Mouse (Mus musculus) heart, adult 18-20 months (tissue): ENCODE measurements around the gene Galnt7. TPM values are rescaled to one million over a fixed set of nuclear protein-coding genes. Genes with fewer than 3 reads are reported as not detected.

Experiments used
- DNase-seq, 2 experiments: peaks; one replicate each; pipeline ENCODE4 v3.0.0; 2021 to 2022; ENCODE audit warnings: mixed read lengths in 1 of 2
- long read RNA-seq, 2 experiments: library from polyadenylated mRNA; stranded (forward); transcript quantifications; one replicate each; pipeline ENCODE4 v2.0.0; 2021
- total RNA-seq, 2 experiments: library from RNA; stranded (reverse); gene quantifications; 2 replicates each; pipeline ENCODE4 v1.2.3; 2021

Galnt7 gene
- total RNA-seq, result 1 to 10 TPM; 4.9 to 5.6 TPM
- long read RNA-seq, experiment 1, result 0 reads
- long read RNA-seq, experiment 2, partial matches to known transcripts, result 0 of 1 reads
- long read RNA-seq, experiment 2, other reads (novel, unspliced or antisense), result 1 of 1 reads

DNA sequence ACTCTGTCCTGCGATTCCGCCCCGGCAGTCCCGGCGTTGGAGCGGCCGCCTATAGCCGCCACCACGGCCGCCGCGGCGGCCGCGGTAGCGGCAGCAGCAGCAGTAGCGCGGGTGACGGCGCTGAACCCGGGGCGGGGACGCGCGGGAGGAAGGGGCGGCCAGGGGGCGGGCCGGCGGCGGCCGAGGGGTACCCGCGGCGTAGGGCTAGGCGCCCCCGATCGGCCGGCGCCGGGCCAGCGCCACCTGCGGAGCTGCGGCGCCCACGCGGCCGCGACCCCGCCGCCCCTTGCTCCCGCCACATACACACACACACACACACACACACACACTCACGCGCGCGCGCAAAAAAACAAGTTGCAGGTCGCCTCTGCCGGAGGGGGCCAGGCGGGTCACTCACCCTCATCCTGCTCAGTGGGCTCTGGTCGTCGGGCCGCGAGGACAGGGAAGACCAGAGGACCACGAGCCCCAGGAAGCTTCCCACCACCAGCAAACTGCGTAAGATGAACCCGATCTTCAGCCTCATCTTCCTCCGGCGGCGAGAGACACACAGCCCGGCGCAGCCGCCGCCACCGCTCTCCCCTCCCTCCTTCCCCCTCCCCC is at the start of gene Galnt7:
Galnt7 (minus strand) TSS at position 577 of the 600 bp plus-strand sequence.
- peak; percentile 78 to 79 for DNase-seq

DNA sequence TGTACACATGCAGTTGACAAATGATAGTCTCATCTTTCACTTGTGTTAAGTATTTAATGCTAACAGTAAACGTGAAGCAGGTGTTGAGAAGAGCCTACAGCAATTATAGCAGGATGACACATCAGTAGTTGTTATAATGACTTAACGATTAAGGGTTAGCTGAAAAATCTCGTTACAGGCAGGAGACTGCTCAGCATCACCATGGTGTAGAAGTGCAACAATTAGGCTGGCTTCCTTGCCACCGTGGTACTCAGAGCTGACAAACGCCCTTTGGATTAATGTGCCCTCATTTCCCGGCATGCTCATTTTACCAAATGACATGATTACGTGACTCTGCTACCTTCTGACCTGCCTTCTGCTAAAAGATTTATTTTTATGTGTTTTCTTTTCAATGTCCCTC is 35.8 kb upstream of the Galnt7 start:
- DNase-seq, result no peak

DNA sequence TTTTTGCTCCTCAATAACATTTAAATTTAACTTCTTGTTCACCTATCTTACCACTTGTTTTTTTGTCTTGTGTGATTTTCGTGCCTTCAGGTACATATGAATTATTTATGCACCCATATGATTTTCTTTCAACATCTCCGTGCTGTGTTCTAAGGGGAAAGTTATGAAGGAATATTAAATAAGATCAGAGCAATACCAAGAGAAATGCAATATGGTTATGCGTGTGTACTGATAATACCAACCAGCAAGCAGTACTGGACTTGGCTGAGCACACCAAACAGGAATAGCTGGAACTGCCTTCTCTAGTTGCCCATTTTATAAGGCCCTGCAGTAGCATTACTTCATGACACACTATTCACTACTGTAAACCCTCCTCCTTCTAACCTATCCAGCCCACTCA is 33.0 kb upstream of the Galnt7 start:
- DNase-seq, result no peak

DNA sequence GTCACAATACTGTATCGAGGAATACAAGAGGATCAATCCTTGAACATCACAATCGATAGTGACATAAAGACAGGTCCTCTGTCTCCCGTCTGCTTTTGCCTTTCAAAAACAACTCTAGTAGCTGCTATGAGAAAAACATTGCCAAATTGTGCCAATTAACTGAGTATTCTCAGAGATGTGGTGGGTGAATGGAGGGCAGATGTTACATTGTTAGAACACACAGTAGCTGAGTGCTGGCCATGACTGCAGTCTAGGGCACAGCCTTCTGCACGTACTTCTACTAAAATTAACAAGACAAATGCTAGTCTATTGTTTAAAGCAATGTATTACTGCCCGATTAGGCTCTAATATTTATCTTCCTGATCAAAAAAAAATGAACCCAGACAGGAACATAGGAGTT is 27.2 kb upstream of the Galnt7 start:
- no peak for DNase-seq

DNA sequence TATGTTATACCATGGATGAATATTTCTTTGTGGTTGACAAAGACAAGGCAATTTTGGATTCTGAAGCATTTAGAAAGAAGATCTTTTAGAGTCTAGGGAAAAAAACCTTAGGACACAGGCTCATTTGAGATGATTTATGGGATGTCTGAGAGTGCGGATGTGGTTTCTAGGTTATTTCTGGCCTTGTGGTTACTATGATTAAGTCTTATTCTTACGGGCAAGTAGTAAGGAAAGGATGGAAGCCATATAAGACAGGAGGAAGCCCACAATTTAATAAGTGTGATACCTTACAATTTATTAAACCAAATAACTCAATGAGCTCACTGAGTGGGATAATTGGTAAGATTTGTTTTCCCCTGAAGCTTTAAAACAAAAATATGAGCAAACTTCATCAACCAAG is 11.3 kb upstream of the Galnt7 start:
- no peak for DNase-seq

- no peak for DNase-seq
Observed at GRCm38 (mm10) chr8:57660019-57660418, 7.2 kb upstream of the Galnt7 start.

DNA sequence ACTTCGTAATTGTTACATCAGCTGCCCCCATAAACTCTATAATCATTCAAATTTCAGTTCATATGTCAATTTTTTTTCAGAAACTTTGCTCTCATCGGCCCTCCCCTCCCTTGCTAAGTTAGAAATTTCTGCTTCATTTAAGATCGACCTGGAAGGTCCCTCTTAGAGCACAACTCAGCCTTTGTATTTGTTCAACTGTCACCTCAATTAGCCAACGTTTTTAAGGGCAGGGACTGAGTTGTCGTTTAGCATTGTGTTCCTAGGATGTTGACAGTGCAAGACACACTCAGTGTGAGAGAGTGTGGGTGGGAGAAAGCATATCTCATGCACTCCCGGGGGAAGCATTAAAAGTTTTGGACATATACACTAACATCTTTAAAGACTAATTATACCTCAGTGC is 3.6 kb upstream of the Galnt7 start:
- DNase-seq, result no peak

DNA sequence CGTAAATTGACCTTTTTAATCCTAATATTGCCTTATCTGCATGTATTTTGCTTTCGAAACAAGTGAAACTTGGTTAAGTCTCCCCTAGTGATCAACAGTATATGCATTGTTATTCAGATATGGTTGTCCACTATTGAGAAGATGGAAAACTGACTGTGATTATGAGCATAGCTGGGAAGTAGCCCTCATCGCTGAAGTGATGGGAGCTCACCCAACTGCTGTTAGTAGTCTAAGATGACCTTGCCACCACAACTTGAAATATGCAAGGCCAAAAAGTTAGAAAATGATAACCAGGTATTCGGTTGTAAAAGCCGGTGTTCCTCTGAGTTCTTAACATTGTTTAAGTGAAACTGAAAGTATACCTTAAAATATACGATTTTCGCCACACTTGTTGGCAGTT is 1.3 kb upstream of the Galnt7 start:
- no peak for DNase-seq

DNA sequence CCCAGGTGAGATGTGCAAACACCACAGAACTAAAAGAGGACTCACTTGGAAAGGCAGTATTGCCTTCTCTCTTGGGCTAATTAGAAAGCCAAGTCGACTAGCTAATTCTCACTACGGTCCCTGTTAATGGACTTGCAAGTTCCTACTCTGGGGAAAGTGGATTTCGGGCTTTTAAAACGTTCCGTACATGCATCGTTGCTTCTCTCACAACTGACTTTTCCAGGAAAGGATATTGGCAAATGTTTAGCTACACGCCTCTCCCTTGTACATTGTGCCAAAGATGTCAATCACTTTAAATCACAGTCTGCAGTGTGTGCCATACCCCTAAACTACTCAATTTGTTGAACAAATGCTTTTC is 915 bp upstream of the Galnt7 start:
- DNase-seq, result no peak

DNA sequence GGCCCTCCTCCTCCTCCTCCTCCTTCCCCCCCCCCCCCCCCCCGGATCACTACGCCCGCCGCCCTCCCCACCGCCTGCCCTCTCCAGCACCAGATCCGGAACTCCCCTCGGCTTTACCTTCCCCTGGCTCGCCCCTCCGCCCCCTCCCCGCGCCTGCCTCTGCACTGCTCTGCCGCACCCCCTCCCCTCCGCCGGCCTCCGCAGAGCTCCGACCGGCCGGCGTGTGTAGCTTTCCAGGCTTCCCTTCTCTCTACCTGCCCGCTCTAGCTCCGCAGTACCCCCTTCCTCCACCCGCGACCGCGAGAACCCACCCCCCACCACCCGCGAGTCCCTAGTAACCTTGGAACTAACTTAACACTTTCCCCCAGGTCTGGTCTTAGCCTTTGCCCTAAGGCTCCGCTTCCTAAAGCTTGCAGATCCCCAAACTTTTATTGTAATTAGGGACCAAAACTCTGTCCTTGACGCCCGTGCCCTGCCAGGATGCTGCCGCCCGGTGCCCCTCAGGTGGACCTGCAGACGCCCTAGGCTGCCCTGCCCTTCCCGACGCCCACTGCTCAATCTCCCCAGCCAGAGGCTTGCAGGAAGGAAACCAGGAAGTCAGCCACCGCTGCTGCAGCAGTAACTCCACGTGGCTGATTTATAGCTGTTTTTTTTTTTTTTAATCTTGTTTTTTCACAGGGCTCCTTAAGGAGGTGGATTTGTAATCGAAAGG is 380 bp upstream of the Galnt7 start:
- peak; percentile 47 to 53 for DNase-seq

DNA sequence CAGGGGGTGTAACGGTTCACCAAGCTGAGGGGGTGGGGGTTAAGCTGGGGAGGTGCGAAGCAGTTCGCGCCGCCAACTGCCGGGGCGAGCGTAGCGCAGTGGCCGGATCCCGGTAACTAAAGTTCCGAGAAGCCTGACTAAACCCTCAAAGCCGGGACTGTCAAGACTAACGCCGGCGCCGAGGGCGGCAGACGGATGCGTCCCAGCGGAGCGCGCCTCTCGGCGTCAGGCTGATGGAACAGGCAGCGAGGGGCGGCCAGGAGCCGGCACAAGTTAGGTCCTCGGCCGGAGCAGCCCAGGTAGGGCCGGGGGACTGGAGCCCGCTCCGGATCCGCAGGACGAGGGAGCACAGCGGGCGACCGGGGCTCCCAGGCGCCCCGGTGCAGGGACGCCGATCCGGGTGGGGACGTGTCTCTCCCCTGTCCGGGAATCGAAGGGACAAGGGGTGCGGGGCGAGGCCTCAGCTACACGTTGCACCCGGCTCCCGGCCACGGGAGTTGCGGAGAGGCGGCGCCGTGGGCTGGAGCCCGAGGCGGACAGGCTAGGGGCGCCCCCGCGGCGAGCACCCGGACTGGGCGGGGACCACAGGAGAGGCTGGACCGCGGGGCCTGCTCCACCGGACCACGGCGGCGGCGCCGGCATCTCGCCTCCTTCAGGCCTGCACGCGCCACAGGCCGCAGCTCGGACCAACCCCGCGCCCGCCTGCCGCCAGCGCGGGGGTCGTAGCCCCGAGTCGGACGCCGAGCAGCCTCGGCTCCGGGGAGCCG is 960 bp downstream of the Galnt7 start:
- DNase-seq, result peak; percentile 81 to 84

- no peak for DNase-seq
Observed at GRCm38 (mm10) chr8:57651357-57651688, 1.5 kb downstream of the Galnt7 start.

DNA sequence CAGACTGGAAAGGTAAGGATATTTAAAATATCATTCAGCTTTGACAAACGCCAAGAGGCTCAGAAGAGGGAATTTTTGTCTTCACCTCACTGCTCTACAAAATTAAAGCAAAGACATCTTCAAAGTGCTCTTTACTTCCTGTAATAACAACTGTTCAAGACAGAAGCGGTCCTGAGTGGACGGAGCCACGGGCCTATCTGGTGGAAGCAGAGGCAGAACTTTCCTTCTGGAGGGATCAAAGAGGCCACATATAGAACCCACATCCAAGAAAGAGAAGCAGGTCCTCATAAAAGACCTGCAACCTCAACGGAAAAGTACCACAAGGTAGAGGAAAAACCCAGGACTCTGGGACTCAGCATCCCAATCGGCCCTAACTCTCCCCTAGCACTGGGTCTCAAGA is 2.6 kb downstream of the Galnt7 start:
- no peak for DNase-seq

- no peak for DNase-seq
Observed at GRCm38 (mm10) chr8:57647566-57647965, 5.3 kb downstream of the Galnt7 start.

- DNase-seq, result no peak
Observed at GRCm38 (mm10) chr8:57644281-57644680, 8.6 kb downstream of the Galnt7 start.

DNA sequence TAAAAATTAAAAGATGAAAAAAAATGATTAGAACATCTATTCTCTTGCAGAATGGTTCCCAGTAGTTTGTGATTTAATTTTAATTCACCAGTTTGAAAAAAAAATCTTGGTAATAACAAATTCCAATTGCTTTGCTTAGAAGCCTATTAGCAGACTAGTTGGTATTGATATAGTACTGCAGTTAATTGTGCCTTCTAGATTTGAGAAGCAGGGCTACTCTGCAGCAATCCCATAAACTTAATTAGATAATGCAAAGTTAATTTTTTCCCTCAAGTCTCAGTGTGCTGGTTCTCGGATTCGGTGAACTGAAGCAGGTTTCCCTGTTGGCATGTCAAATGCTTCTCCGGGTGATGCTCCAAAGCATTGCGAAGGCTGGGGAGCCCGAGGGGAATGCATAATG is 10.1 kb downstream of the Galnt7 start:
- DNase-seq, result no peak

GRCm38 (mm10) chr8:57638925-57639324 is 13.9 kb downstream of the Galnt7 start:
- no peak for DNase-seq

DNA sequence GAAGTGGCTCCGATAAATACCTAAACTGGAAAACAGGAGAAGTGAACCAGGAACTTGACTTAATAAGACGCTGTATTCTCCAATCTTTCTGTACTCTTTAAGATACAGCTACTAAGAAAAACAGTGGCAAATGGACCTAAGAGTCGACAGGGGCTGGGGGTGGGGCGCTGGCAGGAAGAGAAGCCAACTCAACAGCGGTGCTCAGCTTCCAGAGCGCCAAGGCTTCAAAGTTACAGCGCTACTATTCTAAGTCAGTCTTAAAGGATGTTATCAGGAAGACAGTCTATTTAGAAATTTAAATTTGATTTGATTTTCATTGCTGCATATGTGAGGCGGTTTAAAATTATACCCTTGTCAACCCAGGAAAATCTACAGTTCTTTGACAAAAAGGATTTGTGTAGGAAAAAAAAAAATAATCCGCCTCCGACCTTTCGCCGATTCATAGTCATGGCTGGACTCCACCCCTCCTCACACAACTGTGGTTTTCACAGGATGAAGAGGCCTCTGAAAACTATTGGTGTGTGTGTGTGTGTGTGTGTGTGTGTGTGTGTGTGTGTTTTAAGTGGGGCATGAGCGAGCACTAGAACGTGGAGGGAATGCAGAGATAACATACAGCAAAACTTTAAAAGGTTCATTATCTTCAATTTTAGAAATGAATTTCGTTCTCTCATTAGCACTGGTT is 15.1 kb downstream of the Galnt7 start:
- DNase-seq, result no peak

DNA sequence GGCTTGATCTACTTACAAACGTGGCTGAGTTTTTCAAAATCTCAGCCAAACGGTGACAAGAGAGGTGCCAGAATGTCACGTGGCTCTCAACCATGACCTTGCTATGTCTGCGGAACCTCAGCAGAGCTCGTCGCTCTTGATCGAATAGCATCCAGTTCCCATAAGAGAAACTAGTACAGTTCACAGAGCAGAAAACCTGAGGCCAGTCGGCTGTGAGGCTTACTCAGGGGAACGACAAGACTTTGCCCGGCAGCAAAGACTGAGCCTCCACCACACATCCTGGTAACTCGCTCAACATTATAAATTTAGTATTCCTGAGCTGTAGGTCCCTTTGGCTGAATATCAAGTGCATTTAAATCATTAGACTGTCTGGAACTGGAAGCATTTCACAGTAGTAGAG is 16.1 kb downstream of the Galnt7 start:
- no peak for DNase-seq

- DNase-seq, result no peak
Observed at GRCm38 (mm10) chr8:57636281-57636680, 16.6 kb downstream of the Galnt7 start.

GRCm38 (mm10) chr8:57631780-57632179 is 21.1 kb downstream of the Galnt7 start:
- no peak for DNase-seq

- no peak for DNase-seq
Observed at GRCm38 (mm10) chr8:57630148-57630547, 22.7 kb downstream of the Galnt7 start.
